Mouse (Mus musculus) gastrocnemius, postnatal 36 days (tissue): ENCODE data around the gene Mtmr10. TPM values are rescaled to one million over a fixed set of nuclear protein-coding genes. Genes with fewer than 3 reads are reported as not detected.

ENCODE experiments used
- DNase-seq, 2 experiments: peaks; one replicate each; pipeline ENCODE4 v3.0.0; 2022
- intact Hi-C: fragments of 180-260 bp; cut with DNase I; formaldehyde crosslinking; loops from one replicate; pipeline ENCODE4 v1.15.1; 2025
- total RNA-seq, 2 experiments: library from RNA; stranded (reverse); gene quantifications; 2 replicates each; pipeline ENCODE4 v1.2.3; 2021

The Mtmr10 gene
- total RNA-seq, 2 experiments from 2014 or later = 14.3 to 18.9 TPM

GRCm38 (mm10) chr7:64289416-64289815 is 2.0 kb downstream of the Mtmr10 start:
- DNase-seq = no peak
- intact Hi-C loops = loop anchor here (5.0 kb wide), 1 partner anchor 107 kb away; no protein-coding TSS in a partner anchor

- no peak for DNase-seq
- intact Hi-C loops = loop anchor here (5.0 kb wide), 2 partner anchors 37 to 128 kb away; no protein-coding TSS in a partner anchor
These were observed 3.0 kb downstream of the Mtmr10 start for GRCm38 (mm10) chr7:64290431-64290830.

- intact Hi-C loops = loop anchor here (5.0 kb wide), 2 partner anchors 36 to 129 kb away; no protein-coding TSS in a partner anchor
- no peak for DNase-seq
These were observed 4.3 kb downstream of the Mtmr10 start for GRCm38 (mm10) chr7:64291722-64292121.

- DNase-seq = no peak
- intact Hi-C loops = no loop called here
These were observed 9.0 kb downstream of the Mtmr10 start for GRCm38 (mm10) chr7:64296286-64297010.

- intact Hi-C loops = no loop called here
- DNase-seq = no peak
These were observed 22.8 kb downstream of the Mtmr10 start for GRCm38 (mm10) chr7:64310241-64310640.

GRCm38 (mm10) chr7:64310756-64311155 is 23.3 kb downstream of the Mtmr10 start:
- no peak for DNase-seq
- intact Hi-C loops = no loop called here

GRCm38 (mm10) chr7:64312811-64313210 is 25.4 kb downstream of the Mtmr10 start:
- DNase-seq = no peak
- intact Hi-C loops = no loop called here

- intact Hi-C loops = no loop called here
- DNase-seq = no peak
These were observed 33.7 kb downstream of the Mtmr10 start for GRCm38 (mm10) chr7:64321125-64321524.

- intact Hi-C loops = no loop called here
- no peak for DNase-seq
These were observed 34.2 kb downstream of the Mtmr10 start for GRCm38 (mm10) chr7:64321658-64322057.

- intact Hi-C loops = loop anchor here (1.0 to 5.0 kb wide), 3 partner anchors 35 to 162 kb away; partner anchors contain the start of gene Fan1
These were observed 39.4 kb downstream of the Mtmr10 start for GRCm38 (mm10) chr7:64326892-64327291.

GRCm38 (mm10) chr7:64327486-64327885 is 40.0 kb downstream of the Mtmr10 start:
- no peak for DNase-seq
- intact Hi-C loops = loop anchor here (1.0 to 5.0 kb wide), 3 partner anchors 35 to 162 kb away; partner anchors contain the start of gene Fan1

More at GRCm38 (mm10) chr7:64326892-64327291, 39.4 kb downstream of the Mtmr10 start:
- peak; percentile 72 to 73 for DNase-seq

- no peak for DNase-seq
- intact Hi-C loops = no loop called here
These were observed 43.9 kb downstream of the Mtmr10 start for GRCm38 (mm10) chr7:64331309-64331708.

- DNase-seq = no peak
- intact Hi-C loops = no loop called here
These were observed 45.2 kb downstream of the Mtmr10 start for GRCm38 (mm10) chr7:64332686-64333085.

- intact Hi-C loops = no loop called here
- DNase-seq = no peak
These were observed 60.4 kb downstream of the Mtmr10 start for GRCm38 (mm10) chr7:64347813-64348212.

- intact Hi-C loops = no loop called here
- no peak for DNase-seq
These were observed 61.9 kb downstream of the Mtmr10 start for GRCm38 (mm10) chr7:64349147-64349861.

- intact Hi-C loops = no loop called here
- peak in 1 of 2 experiments; percentile 25 for DNase-seq
These were observed 63.6 kb downstream of the Mtmr10 start for GRCm38 (mm10) chr7:64351087-64351486.

- intact Hi-C loops = no loop called here
- no peak for DNase-seq
These were observed 66.8 kb downstream of the Mtmr10 start for GRCm38 (mm10) chr7:64354206-64354605.

GRCm38 (mm10) chr7:64356661-64357060 is 69.2 kb downstream of the Mtmr10 start:
- DNase-seq = no peak
- intact Hi-C loops = no loop called here

GRCm38 (mm10) chr7:64357405-64357804 is 70.0 kb downstream of the Mtmr10 start:
- no peak for DNase-seq
- intact Hi-C loops = no loop called here

GRCm38 (mm10) chr7:64358666-64359065 is 71.2 kb downstream of the Mtmr10 start:
- intact Hi-C loops = no loop called here
- DNase-seq = no peak

GRCm38 (mm10) chr7:64359943-64360585 is 72.6 kb downstream of the Mtmr10 start:
- no peak for DNase-seq
- intact Hi-C loops = no loop called here
